Mouse (Mus musculus): ENCODE results near the gene Zfp729a. TPM values are rescaled to one million over a fixed set of nuclear protein-coding genes. Genes with fewer than 3 reads are reported as not detected.

Gene Zfp729a
- polyA plus RNA-seq, 1 experiment, result 0.38 TPM

- TF ChIP-seq CTCF (IDR thresholded peaks at IDR 0.05; ENCODE audit: control insufficient read depth, insufficient read depth, insufficient replicate concordance, low read depth, low read length) (no peak), POLR2A (IDR thresholded peaks at IDR 0.05; ENCODE audit: control insufficient read depth, low read depth, low read length) (no peak)
- no peaks in the 10 kb centered on the region for H3K36me3 ChIP-seq (ENCODE audit: control insufficient read depth, insufficient read depth, low read length)
- H3K27me3 ChIP-seq (ENCODE audit: control insufficient read depth, insufficient read depth, low read length), result no peaks in the 10 kb centered on the region
- H3K27ac ChIP-seq (ENCODE audit: control insufficient read depth, insufficient read depth, low read depth, low read length), result peak within 1 kb of the TSS; percentile 68
- H3K4me1 ChIP-seq (ENCODE audit: control insufficient read depth, insufficient read depth, low read length), result peaks cover 2% of the 10 kb centered on the region; the same call in 1 of the 2 replicates
- H3K4me3 ChIP-seq (ENCODE audit: control insufficient read depth, low read depth, low read length), result peak within 1 kb of the TSS; percentile 99
Observed at GRCm38 (mm10) chr13:67609066-67609876, 28.3 kb downstream of the Zfp729a start, which contains the start of gene Zfp729b. TSS of gene Zfp729b (minus strand) at chr13:67609707.

DNA sequence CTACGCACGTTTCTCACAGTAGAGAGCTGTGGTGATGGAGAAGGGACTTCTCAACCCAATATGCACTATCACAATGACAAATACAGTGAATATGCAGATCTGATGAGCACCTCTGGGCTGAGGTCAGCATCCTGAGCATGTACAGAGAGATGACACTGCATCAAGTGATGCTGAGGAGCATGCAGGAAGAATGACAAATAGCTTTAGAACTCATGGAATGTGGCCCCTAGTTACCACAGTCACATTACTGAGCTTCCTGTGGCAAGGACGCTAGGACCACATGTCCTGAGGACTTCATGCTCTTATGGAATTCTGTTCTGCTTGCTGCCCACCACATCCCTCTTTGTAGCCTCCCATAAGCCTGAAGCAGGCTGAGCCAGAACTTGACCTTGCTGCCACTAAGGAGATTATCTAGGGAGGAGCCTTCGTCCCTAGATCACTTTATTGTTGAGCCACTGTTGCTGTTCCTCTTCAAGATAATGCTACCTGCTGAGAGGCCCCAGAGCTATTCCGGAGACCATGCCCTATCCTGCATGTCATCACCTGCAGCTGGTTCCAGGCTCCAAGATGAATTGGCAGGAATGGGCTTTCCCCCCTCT lies 64.9 kb downstream of the Zfp729a start:
- no peaks in the 10 kb centered on the region for H3K4me1 ChIP-seq (ENCODE audit: control insufficient read depth, insufficient read depth, low read length)
- no peak overlapping the region for H3K27ac ChIP-seq (ENCODE audit: control insufficient read depth, insufficient read depth, low read depth, low read length)
- H3K4me3 ChIP-seq (ENCODE audit: control insufficient read depth, low read depth, low read length), result no peak overlapping the region
- H3K27me3 ChIP-seq (ENCODE audit: control insufficient read depth, insufficient read depth, low read length), result no peaks in the 10 kb centered on the region
- TF ChIP-seq CTCF (IDR thresholded peaks at IDR 0.05; ENCODE audit: control insufficient read depth, insufficient read depth, insufficient replicate concordance, low read depth, low read length), result no peak
- TF ChIP-seq POLR2A (IDR thresholded peaks at IDR 0.05; ENCODE audit: control insufficient read depth, low read depth, low read length), result no peak
- H3K36me3 ChIP-seq (ENCODE audit: control insufficient read depth, insufficient read depth, low read length), result no peaks in the 10 kb centered on the region

Other genes starting within 250 kb of the Zfp729a start
- 0.17 and 0.60 TPM in 2 replicates for gene Zfp429, start 238.0 kb downstream of the Zfp729a start, polyA plus RNA-seq (2012; rRNA removed)
- gene Zfp459, start 216.4 kb downstream of the Zfp729a start, polyA plus RNA-seq (2012; rRNA removed), result 0.14 and 0.62 TPM in 2 replicates
- 0.65 and 0.70 TPM in 2 replicates for gene Zfp874a, start 186.2 kb downstream of the Zfp729a start, polyA plus RNA-seq (2012; rRNA removed)
- gene Zfp874b, start 153.5 kb downstream of the Zfp729a start, polyA plus RNA-seq (2012; rRNA removed), result 0.85 and 0.86 TPM in 2 replicates
- gene Zfp58, start 137.2 kb downstream of the Zfp729a start, polyA plus RNA-seq (2012; rRNA removed), result 2.8 and 3.2 TPM in 2 replicates
- not detected in 2 replicates for gene Gm26965, start 111.6 kb downstream of the Zfp729a start, polyA plus RNA-seq (2012; rRNA removed)
- 59.3 and 86.0 TPM in 2 replicates for gene Zfp87, start 111.6 kb downstream of the Zfp729a start, polyA plus RNA-seq (2012; rRNA removed)
- gene Zfp748, start 84.0 kb downstream of the Zfp729a start, polyA plus RNA-seq (2012; rRNA removed), result 2.0 and 2.6 TPM in 2 replicates
- 0.32 and 0.34 TPM in 2 replicates for gene Zfp729b, start 28.1 kb downstream of the Zfp729a start, polyA plus RNA-seq (2012; rRNA removed)
- not detected in 2 replicates for gene Gm49345, start within 50 bp of the Zfp729a start, polyA plus RNA-seq (2012; rRNA removed)
- 1.4 and 1.9 TPM in 2 replicates for gene Zfp738, start 49.3 kb upstream of the Zfp729a start, polyA plus RNA-seq (2012; rRNA removed)
- gene Zfp65, start 91.4 kb upstream of the Zfp729a start, polyA plus RNA-seq (2012; rRNA removed), result 1.4 and 1.5 TPM in 2 replicates
- gene Zfp85, start 117.4 kb upstream of the Zfp729a start, polyA plus RNA-seq (2012; rRNA removed), result 0.22 and 0.41 TPM in 2 replicates
- gene Zfp493, start 141.9 kb upstream of the Zfp729a start, polyA plus RNA-seq (2012; rRNA removed), result 0.37 and 0.51 TPM in 2 replicates
- gene Zfp273, start 175.9 kb upstream of the Zfp729a start, polyA plus RNA-seq (2012; rRNA removed), result 0.36 and 0.59 TPM in 2 replicates
- 10.4 and 12.9 TPM in 2 replicates for gene Gm10037, start 193.3 kb upstream of the Zfp729a start, polyA plus RNA-seq (2012; rRNA removed)
- 98.0 and 98.1 TPM in 2 replicates for gene BC048507, start 225.5 kb upstream of the Zfp729a start, polyA plus RNA-seq (2012; rRNA removed)